Mouse (Mus musculus) kidney, adult 2 months (tissue): ENCODE results near the gene G430095P16Rik.

ENCODE experiments used
- CTCF ChIP-seq: fragments of 200-500 bp; conservative IDR thresholded peaks from 2 replicates; pipeline ENCODE4 v1.5.1; 2011; ENCODE audit warnings: low read depth, mild to moderate bottlenecking, control low read depth, low read length, moderate library complexity, mixed read lengths; ENCODE audit not compliant: insufficient read depth, insufficient read length
- POLR2A ChIP-seq: fragments of 200-500 bp; IDR thresholded peaks from one replicate; pipeline ENCODE4 v1.6.1; 2011; ENCODE audit warnings: low read depth, low read length, control low read depth

DNA sequence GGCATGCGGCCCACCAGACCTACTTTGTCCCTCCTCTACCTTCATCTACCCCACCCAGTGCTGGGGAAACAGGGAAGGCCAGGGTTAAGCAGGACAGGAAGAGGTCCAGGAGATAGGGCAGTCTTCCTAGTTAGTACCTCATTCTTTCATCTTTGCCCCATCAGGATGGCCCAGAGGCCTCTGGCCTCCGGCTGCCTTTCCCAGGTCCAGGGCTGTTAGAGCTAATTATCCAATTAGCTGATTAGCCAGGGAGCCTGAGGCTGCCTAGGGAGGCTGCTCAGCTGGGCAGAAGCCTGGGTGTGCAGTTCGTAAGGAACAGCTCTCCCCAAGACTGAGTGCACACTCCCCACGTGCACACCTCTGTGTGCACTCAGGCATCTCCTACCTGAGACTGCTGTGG is 9.4 kb upstream of the G430095P16Rik start:
- TF ChIP-seq CTCF (no peak), POLR2A (no peak)
